Mouse (Mus musculus) brain, adult 2 months (tissue): Measurements from ENCODE around the gene Cdc42ep4.
A peak's percentile ranks its signal among the peaks of the same experiment; 100 is the strongest.

Experiments used
- DNase-seq: peaks from one replicate; pipeline ENCODE4 v3.0.0; 2011; ENCODE audit warnings: low read depth, low spot score

The Cdc42ep4 gene

GRCm38 (mm10) chr11:113725235-113726048 lies 26.2 kb downstream of the Cdc42ep4 start:
- DNase-seq, result peak; percentile 48

- DNase-seq, result peak; percentile 73
These were observed 29.1 kb downstream of the Cdc42ep4 start for GRCm38 (mm10) chr11:113722405-113723090.

GRCm38 (mm10) chr11:113717767-113718424 lies 33.8 kb downstream of the Cdc42ep4 start:
- DNase-seq, result no peak

- no peak for DNase-seq
These were observed 35.5 kb downstream of the Cdc42ep4 start for GRCm38 (mm10) chr11:113716132-113716531.

GRCm38 (mm10) chr11:113715078-113715674 lies 36.5 kb downstream of the Cdc42ep4 start:
- peak; percentile 53 for DNase-seq

GRCm38 (mm10) chr11:113711061-113711460 lies 40.6 kb downstream of the Cdc42ep4 start:
- no peak for DNase-seq

- DNase-seq, result peak; percentile 47
These were observed 41.4 kb downstream of the Cdc42ep4 start for GRCm38 (mm10) chr11:113710257-113710777.

GRCm38 (mm10) chr11:113709731-113710256 lies 41.9 kb downstream of the Cdc42ep4 start, which contains the start of gene Cpsf4l:
Gene Cpsf4l, minus strand, starts transcription at chr11:113710017.
- peak; percentile 65 for DNase-seq

GRCm38 (mm10) chr11:113709272-113709671 lies 42.4 kb downstream of the Cdc42ep4 start:
- no peak for DNase-seq

GRCm38 (mm10) chr11:113708629-113709213 lies 43.0 kb downstream of the Cdc42ep4 start:
- DNase-seq, result no peak

- no peak for DNase-seq
These were observed 45.6 kb downstream of the Cdc42ep4 start for GRCm38 (mm10) chr11:113705966-113706652.

GRCm38 (mm10) chr11:113703758-113704157 lies 47.9 kb downstream of the Cdc42ep4 start:
- DNase-seq, result peak; percentile 86

GRCm38 (mm10) chr11:113699643-113700042 lies 52.0 kb downstream of the Cdc42ep4 start:
- no peak for DNase-seq

- DNase-seq, result peak; percentile 30
These were observed 53.6 kb downstream of the Cdc42ep4 start for GRCm38 (mm10) chr11:113698013-113698545.

- DNase-seq, result no peak
These were observed 54.1 kb downstream of the Cdc42ep4 start for GRCm38 (mm10) chr11:113697571-113697970.

GRCm38 (mm10) chr11:113691851-113692250 lies 59.8 kb downstream of the Cdc42ep4 start:
- DNase-seq, result no peak

- no peak for DNase-seq
These were observed 60.4 kb downstream of the Cdc42ep4 start for GRCm38 (mm10) chr11:113691318-113691717.

- peak; percentile 80 for DNase-seq
These were observed 61.2 kb downstream of the Cdc42ep4 start for GRCm38 (mm10) chr11:113690506-113690905.

GRCm38 (mm10) chr11:113687031-113687430 lies 64.7 kb downstream of the Cdc42ep4 start:
- no peak for DNase-seq
